Mouse (Mus musculus) midbrain, embryonic 11.5 days (tissue): Measurements from ENCODE around the gene Ano7. TPM values are rescaled to one million over a fixed set of nuclear protein-coding genes. Genes with fewer than 3 reads are reported as not detected.

ENCODE experiments used
- ATAC-seq: fragments of 200-750 bp; cut with Nextera tagmentation; 2 replicates; pipeline ENCODE4 v1.8.0; 2017; ENCODE audit warnings: moderate TSS enrichment, moderate library complexity; ENCODE audit not compliant: low FRiP score
- DNase-seq: peaks from one replicate; pipeline ENCODE4 v3.0.0; 2015; ENCODE audit warnings: low spot score; ENCODE audit errors: missing footprints
- H3K27ac ChIP-seq: fragments of 300-500 bp; sonication (generic); 2 replicates; pipeline ENCODE4 v1.5.1; 2014; ENCODE audit warnings: low read depth, low read length
- H3K27me3 ChIP-seq: fragments of 300-500 bp; sonication (generic); 2 replicates; pipeline ENCODE4 v1.6.1; 2014; ENCODE audit warnings: mild to moderate bottlenecking, low read length, moderate library complexity, mixed read lengths; ENCODE audit not compliant: control insufficient read depth, insufficient read depth
- H3K36me3 ChIP-seq: fragments of 300-500 bp; sonication (generic); 2 replicates; pipeline ENCODE4 v1.6.1; 2014; ENCODE audit warnings: mild to moderate bottlenecking, low read length, moderate library complexity, mixed read lengths; ENCODE audit not compliant: control insufficient read depth, insufficient read depth
- H3K4me1 ChIP-seq: fragments of 300-500 bp; sonication (generic); 2 replicates; pipeline ENCODE4 v1.6.1; 2014; ENCODE audit warnings: low read length; ENCODE audit not compliant: control insufficient read depth, insufficient read depth
- H3K4me2 ChIP-seq: fragments of 300-500 bp; sonication (generic); 2 replicates; pipeline ENCODE4 v1.6.1; 2014; ENCODE audit warnings: mild to moderate bottlenecking, moderate library complexity
- H3K4me3 ChIP-seq: fragments of 300-500 bp; sonication (generic); 2 replicates; pipeline ENCODE4 v1.5.1; 2014; ENCODE audit warnings: low read depth, low read length
- H3K9ac ChIP-seq: fragments of 300-500 bp; sonication (generic); 2 replicates; pipeline ENCODE4 v1.6.1; 2014; ENCODE audit warnings: low read length
- H3K9me3 ChIP-seq: fragments of 300-500 bp; sonication (generic); 2 replicates; pipeline ENCODE4 v1.6.1; 2016; ENCODE audit warnings: low read length; ENCODE audit not compliant: control insufficient read depth
- WGBS: fragments of 180-500 bp; shearing (Covaris S2); extraction: QIAGEN DNeasy Blood & Tissue Kit; methylation state at CpG from one replicate; pipeline ENCODE4 v1.1.7; 2014; 5-methylcytosine and 5-hydroxymethylcytosine counted together
- polyA plus RNA-seq: library from polyadenylated mRNA; unstranded; fragments of >200 nt; fragmentation: Nextera tagmentation; extraction: Ambion mirVana; gene quantifications from 2 replicates; pipeline ENCODE4 v1.2.1, GENCODE M21; 2014

Ano7 gene
- polyA plus RNA-seq, 1 experiment from 2014 or later = 0.31 TPM

DNA sequence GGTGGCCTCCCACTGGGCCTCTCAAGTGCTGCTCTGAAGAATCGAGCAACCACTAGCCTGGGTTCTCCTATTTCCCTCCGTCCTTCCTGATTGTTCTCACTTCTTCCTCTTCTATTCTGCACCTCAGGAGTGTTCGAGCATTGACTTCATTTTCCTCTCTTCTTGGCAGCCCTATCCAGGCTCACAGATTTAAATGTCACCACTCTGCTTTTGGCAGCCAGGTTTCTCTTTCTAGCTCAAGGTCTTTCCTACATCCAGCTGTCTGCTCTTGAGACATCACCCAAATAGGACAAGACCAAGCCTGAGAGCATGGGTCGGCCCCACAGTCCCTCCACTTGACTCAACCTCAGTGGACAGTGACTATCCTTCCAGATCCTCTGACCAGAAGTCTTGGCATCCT lies 11.1 kb upstream of the Ano7 start:
- WGBS = 86% methylated on average over 4 of the region's 4 CpGs
- no peak overlapping the region for H3K4me3 ChIP-seq
- DNase-seq (no peak), ATAC-seq (no peak)
- no peaks in the 10 kb centered on the region for H3K27me3 ChIP-seq
- H3K4me2 ChIP-seq = no peak overlapping the region
- H3K9ac ChIP-seq = no peak overlapping the region
- H3K4me1 ChIP-seq = no peaks in the 10 kb centered on the region
- H3K9me3 ChIP-seq = no peaks in the 10 kb centered on the region
- no peak overlapping the region for H3K27ac ChIP-seq
- peaks cover 28% of the 10 kb centered on the region for H3K36me3 ChIP-seq

DNA sequence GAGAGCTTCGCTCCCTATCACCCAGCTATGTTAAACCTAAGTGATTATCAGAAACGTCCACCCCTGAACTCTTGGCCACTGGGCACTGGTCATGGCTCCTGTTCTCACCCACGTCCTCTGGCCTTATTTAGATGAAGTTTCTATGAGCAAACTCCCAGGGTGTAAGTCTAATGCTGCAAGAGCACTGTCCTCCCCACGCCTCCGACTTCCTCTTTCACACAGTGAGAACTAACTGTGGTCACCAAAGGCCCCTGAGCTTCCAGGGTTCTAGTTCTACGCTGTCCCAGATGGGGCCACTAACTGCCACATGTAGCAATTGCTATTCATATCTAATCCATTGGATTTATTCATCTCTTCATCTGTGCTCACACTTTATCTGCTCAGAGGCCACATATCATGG lies 8.1 kb upstream of the Ano7 start:
- H3K4me3 ChIP-seq = no peak overlapping the region
- peaks cover 24% of the 10 kb centered on the region for H3K36me3 ChIP-seq
- no peak overlapping the region for H3K9ac ChIP-seq
- WGBS = 93% methylated on average over 6 of the region's 6 CpGs
- ATAC-seq (no peak), DNase-seq (no peak)
- no peaks in the 10 kb centered on the region for H3K9me3 ChIP-seq
- H3K27me3 ChIP-seq = no peaks in the 10 kb centered on the region
- no peak overlapping the region for H3K27ac ChIP-seq
- no peaks in the 10 kb centered on the region for H3K4me1 ChIP-seq
- H3K4me2 ChIP-seq = no peak overlapping the region

DNA sequence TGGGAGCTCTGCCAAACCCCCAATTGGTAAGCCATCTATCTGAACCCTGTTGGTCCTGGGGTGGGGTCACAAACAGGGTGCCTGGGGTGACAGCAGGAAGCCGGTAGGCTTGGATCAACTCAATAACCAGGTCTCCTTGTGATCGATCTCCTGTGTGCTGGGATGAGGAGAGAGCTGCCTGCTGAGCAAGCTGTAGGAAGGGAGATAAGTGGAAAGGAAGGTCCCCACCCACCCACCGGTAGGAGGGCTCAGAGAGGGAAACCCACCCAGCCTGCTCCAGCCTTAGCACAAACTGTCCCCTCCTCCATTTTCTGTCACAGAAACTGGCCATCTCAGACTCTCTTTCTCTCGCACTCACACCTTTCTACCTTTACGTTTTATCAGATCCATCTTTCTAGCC lies 3.6 kb downstream of the Ano7 start:
- WGBS = 73% methylated on average over 5 of the region's 5 CpGs
- H3K36me3 ChIP-seq = no peaks in the 10 kb centered on the region
- H3K4me2 ChIP-seq = no peak overlapping the region
- H3K9me3 ChIP-seq = no peaks in the 10 kb centered on the region
- H3K27ac ChIP-seq = no peak overlapping the region
- no peak for ATAC-seq
- DNase-seq = no peak
- H3K27me3 ChIP-seq = no peaks in the 10 kb centered on the region
- no peak overlapping the region for H3K9ac ChIP-seq
- no peaks in the 10 kb centered on the region for H3K4me1 ChIP-seq
- no peak overlapping the region for H3K4me3 ChIP-seq

DNA sequence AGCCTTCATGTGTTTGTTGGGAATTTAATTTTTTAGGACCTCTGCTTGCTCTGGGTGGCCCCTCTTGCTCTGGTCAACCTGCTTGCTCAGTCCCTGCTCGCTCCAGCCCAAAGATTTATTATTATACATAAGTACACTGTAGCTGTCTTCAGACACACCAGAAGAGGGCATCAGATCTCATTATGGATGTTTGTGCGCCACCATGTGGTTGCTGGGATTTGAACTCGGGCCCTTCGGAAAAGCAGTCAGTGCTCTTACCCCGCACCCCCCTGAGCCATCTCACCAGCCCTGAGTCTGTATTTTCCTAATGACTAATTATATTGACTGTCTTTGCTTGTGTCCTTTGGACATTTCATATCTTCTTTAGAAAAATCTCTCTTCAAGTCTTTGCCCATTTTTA lies 5.4 kb downstream of the Ano7 start:
- Histone ChIP-seq H3K4me1 (no peaks in the 10 kb centered on the region), H3K27ac (no peak overlapping the region), H3K9me3 (no peaks in the 10 kb centered on the region), H3K4me3 (no peak overlapping the region), H3K36me3 (no peaks in the 10 kb centered on the region), H3K4me2 (no peak overlapping the region), H3K27me3 (no peaks in the 10 kb centered on the region), H3K9ac (no peak overlapping the region)
- ATAC-seq (no peak), DNase-seq (no peak)
- WGBS = 83% methylated on average over 5 of the region's 5 CpGs

DNA sequence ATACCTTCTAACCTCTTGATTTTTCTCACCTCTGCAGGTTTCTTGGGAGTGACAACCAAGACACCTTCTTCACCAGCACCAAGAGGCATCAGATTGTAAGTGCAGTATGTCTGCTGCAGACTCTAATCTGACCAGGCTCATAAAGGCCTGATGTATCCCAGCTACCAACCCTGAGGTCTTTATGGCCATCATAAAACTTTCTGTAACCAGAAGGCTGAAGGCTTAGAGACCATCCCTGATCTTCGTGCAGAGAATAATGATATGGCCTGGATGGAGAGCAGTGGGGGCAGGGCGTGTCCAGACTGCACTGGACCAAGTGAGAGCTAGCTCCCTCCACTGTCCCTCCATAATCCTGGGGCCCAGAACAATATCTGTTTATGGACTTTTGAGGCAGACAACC lies 13.5 kb downstream of the Ano7 start:
- no peak overlapping the region for H3K4me3 ChIP-seq
- no peaks in the 10 kb centered on the region for H3K4me1 ChIP-seq
- no peak overlapping the region for H3K4me2 ChIP-seq
- H3K9ac ChIP-seq = no peak overlapping the region
- no peaks in the 10 kb centered on the region for H3K36me3 ChIP-seq
- peak; percentile 53 for DNase-seq
- WGBS = 85% methylated on average over 2 of the region's 2 CpGs
- no peaks in the 10 kb centered on the region for H3K9me3 ChIP-seq
- ATAC-seq = no peak
- H3K27me3 ChIP-seq = no peaks in the 10 kb centered on the region
- no peak overlapping the region for H3K27ac ChIP-seq

DNA sequence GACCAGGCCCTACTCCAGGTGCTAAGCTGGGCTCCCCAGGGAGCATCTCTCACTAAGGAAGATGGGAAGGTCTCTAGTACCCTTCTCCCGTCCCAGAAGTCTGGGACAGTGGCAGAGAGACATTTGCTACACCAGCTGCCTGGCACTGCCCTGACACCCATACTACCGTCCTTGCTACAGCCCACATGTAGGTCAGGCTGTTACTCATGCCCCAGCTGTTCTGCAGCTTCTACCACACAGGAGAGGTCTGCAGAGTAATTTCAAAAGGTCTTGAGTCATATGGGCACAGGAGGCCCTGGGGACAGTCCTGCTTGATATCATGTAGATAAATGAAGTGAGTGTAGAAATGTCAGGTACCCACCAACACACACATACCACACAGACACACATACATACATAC lies 15.2 kb downstream of the Ano7 start:
- DNase-seq (peak; percentile 73), ATAC-seq (no peak)
- no peaks in the 10 kb centered on the region for H3K36me3 ChIP-seq
- no peaks in the 10 kb centered on the region for H3K4me1 ChIP-seq
- no peak overlapping the region for H3K9ac ChIP-seq
- no peaks in the 10 kb centered on the region for H3K27me3 ChIP-seq
- H3K4me2 ChIP-seq = no peak overlapping the region
- 69% methylated on average over 2 of the region's 2 CpGs for WGBS
- no peak overlapping the region for H3K4me3 ChIP-seq
- H3K27ac ChIP-seq = no peak overlapping the region
- H3K9me3 ChIP-seq = no peaks in the 10 kb centered on the region

DNA sequence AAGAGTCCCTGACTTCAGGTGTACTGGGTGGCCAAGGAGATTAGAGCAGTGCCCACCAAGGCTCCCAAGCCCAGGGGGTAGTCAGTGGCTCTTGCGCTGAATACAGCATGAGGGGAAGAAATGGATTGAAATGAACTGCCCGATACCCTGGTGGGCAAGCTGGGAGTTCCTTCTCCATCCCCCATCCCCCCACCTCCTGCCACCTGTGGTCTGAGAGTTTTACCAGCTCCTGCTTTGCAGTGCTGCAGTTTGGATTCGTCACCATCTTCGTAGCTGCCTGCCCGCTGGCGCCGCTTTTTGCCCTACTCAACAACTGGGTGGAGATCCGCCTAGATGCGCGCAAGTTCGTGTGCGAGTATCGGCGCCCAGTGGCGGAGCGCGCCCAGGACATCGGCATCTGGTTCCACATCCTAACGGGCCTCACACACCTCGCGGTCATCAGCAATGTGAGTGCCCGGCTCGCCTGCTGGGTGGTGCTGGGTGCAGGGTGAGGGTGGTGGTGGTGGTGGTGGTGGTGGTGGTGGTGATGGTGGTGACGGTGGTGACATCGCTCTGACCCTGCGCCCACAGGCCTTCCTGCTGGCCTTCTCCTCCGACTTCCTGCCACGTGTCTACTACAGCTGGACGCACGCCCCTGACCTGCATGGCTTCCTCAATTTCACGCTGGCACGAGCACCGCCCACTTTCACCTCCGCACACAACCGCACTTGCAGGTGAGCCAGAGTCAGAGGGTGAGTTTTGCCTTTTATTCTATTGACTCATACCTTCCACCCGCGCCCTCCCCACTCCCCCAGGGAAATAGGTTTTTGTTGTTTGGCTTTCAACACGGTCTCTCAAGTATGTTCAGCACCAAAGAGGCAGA lies 27.7 kb downstream of the Ano7 start:
- H3K4me2 ChIP-seq = peak overlapping the region; percentile 27
- no peaks in the 10 kb centered on the region for H3K36me3 ChIP-seq
- 21% methylated on average over 38 of the region's 38 CpGs for WGBS
- no peaks in the 10 kb centered on the region for H3K4me1 ChIP-seq
- ATAC-seq = peak; percentile 24; the same call in 1 of the 2 replicates
- H3K27me3 ChIP-seq = no peaks in the 10 kb centered on the region
- DNase-seq = peak; percentile 79
- H3K9me3 ChIP-seq = no peaks in the 10 kb centered on the region
- no peak overlapping the region for H3K4me3 ChIP-seq
- H3K27ac ChIP-seq = no peak overlapping the region
- no peak overlapping the region for H3K9ac ChIP-seq

DNA sequence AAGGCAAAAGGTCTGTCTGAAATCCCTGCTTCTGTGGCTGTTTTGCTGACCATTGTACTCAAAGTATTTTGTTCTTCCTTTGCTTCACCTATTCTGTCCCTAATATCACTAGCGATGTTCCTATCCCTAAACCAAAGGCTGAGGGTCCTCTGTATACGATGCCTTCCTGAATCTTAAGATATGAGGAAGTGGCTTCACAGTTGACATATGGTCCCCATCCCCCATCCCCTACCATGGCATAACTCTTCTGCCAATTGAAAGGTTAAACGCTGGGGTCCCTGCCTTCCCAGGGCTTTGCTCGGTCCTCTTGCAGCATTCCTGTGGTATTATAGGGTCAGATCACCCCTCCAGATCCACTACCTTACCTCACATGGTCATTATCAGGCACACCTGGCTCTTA lies 29.7 kb downstream of the Ano7 start:
- Histone ChIP-seq H3K4me1 (no peaks in the 10 kb centered on the region), H3K4me2 (no peak overlapping the region), H3K9me3 (no peaks in the 10 kb centered on the region), H3K36me3 (peaks cover 9% of the 10 kb centered on the region), H3K9ac (no peak overlapping the region), H3K27ac (no peak overlapping the region), H3K27me3 (no peaks in the 10 kb centered on the region), H3K4me3 (no peak overlapping the region)
- DNase-seq (no peak), ATAC-seq (no peak)
- 89% methylated on average over 4 of the region's 4 CpGs for WGBS

DNA sequence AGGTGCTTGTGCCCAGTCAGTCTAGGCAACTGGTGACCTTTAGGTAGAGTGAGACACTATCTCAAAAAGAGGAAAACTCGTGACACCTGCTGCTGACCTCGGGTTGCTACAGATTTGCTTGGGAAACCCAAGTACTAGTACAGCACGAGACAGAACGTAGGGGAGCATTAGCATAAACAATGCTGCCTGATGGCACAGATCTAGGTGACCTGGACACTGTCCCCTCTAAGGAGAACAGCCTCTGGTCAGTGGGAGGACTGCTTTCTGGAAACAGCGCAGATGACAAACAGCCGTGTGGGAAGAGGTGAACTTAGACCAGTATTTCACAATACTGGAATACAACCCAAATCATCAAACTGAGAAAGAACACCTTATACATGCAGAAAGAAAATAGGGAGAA lies 58.4 kb downstream of the Ano7 start:
- DNase-seq = no peak
- WGBS = 91% methylated on average over 6 of the region's 6 CpGs
- Histone ChIP-seq H3K27ac (no peak overlapping the region), H3K4me2 (no peak overlapping the region), H3K4me3 (no peak overlapping the region), H3K36me3 (peaks cover 22% of the 10 kb centered on the region), H3K4me1 (no peaks in the 10 kb centered on the region), H3K27me3 (no peaks in the 10 kb centered on the region), H3K9ac (no peak overlapping the region), H3K9me3 (no peaks in the 10 kb centered on the region)
- no peak for ATAC-seq
